Mouse (Mus musculus): ENCODE results near the gene Adamts7. TPM values are rescaled to one million over a fixed set of nuclear protein-coding genes. Genes with fewer than 3 reads are reported as not detected.

Adamts7 gene
- polyA plus RNA-seq, 1 experiment from 2014 or later = 3.2 TPM

DNA sequence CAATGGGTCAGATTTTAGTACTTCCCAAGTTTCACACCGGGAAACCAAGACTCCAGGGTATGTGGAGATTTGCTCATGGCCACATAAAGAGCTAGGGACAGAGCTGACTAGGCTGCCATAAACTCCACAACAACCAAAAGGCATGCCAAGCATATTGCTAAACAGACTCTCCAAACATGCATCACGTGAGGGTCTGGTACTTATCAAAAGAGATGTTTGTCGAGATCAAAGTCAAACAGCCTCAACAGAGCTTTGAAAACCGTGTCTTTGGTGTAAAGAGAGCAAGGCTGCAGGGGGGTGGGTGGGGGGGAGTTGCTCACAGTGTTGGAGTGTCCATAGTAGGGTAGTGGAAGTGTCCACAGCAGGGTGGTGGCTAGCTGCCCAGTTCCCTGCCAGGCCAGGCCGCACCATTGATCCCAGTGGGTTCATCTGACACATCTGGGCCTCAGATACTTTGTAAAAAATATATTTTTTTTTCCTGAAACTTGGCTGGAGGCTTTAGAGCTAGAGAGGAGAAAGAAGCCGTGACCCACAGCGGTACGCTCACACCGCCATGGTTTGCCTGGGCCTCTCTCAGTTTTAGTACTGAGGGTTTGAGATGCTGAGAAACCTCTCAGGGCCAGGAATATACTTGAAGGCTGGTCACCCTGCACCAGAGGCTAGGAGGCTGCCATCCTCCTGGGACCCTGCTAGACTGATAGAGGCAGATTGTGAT lies 26.7 kb upstream of the Adamts7 start:
- H3K9me3 ChIP-seq (ENCODE audit: control insufficient read depth, low read length) = no peaks in the 10 kb centered on the region
- 54% methylated on average over 9 of the region's 9 CpGs for WGBS
- no peak overlapping the region for H3K4me2 ChIP-seq (replicated peaks; ENCODE audit: low read depth)
- no peak overlapping the region for H3K27ac ChIP-seq (replicated peaks)
- no peak for DNase-seq (ENCODE audit: low spot score)
- H3K9ac ChIP-seq (ENCODE audit: low read length) = no peak overlapping the region
- ATAC-seq (ENCODE audit: low FRiP score, low TSS enrichment) = no peak
- no peak for TF ChIP-seq CTCF (IDR thresholded peaks at IDR 0.05; ENCODE audit: low read depth)
- no peak for TF ChIP-seq EP300 (optimal IDR thresholded peaks at IDR 0.05)
- no peaks in the 10 kb centered on the region for H3K4me1 ChIP-seq (replicated peaks; ENCODE audit: control insufficient read depth, insufficient read depth)
- H3K27me3 ChIP-seq (ENCODE audit: control insufficient read depth, insufficient read depth, low read length) = no peaks in the 10 kb centered on the region
- H3K4me3 ChIP-seq (ENCODE audit: low read depth, low read length) = no peak overlapping the region
- H3K36me3 ChIP-seq (ENCODE audit: control insufficient read depth, insufficient read depth, low read length) = no peaks in the 10 kb centered on the region

DNA sequence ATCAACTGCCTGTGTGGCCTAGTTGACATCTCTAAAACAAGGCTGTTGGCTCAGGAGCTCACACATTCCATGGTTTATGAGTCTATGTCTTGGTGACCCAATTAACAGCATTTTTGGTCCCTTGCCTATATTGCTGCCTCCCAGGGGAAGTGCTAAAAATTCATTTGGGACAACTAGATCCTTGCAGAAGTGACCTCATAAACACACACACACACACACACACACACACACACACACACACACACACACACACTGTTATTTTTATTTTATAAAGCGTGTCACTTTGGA lies 26.2 kb upstream of the Adamts7 start:
- Histone ChIP-seq H3K4me2 (replicated peaks; ENCODE audit: low read depth) (no peak overlapping the region), H3K9me3 (ENCODE audit: control insufficient read depth, low read length) (no peaks in the 10 kb centered on the region), H3K27me3 (ENCODE audit: control insufficient read depth, insufficient read depth, low read length) (no peaks in the 10 kb centered on the region), H3K4me3 (ENCODE audit: low read depth, low read length) (no peak overlapping the region), H3K27ac (replicated peaks) (no peak overlapping the region), H3K4me1 (replicated peaks; ENCODE audit: control insufficient read depth, insufficient read depth) (no peaks in the 10 kb centered on the region), H3K36me3 (ENCODE audit: control insufficient read depth, insufficient read depth, low read length) (no peaks in the 10 kb centered on the region), H3K9ac (ENCODE audit: low read length) (no peak overlapping the region)
- DNase-seq (ENCODE audit: low spot score) = no peak
- WGBS = 100% methylated on average over 1 of the region's 1 CpGs
- TF ChIP-seq CTCF (IDR thresholded peaks at IDR 0.05; ENCODE audit: low read depth) (no peak), EP300 (optimal IDR thresholded peaks at IDR 0.05) (no peak)
- ATAC-seq (ENCODE audit: low FRiP score, low TSS enrichment) = no peak

DNA sequence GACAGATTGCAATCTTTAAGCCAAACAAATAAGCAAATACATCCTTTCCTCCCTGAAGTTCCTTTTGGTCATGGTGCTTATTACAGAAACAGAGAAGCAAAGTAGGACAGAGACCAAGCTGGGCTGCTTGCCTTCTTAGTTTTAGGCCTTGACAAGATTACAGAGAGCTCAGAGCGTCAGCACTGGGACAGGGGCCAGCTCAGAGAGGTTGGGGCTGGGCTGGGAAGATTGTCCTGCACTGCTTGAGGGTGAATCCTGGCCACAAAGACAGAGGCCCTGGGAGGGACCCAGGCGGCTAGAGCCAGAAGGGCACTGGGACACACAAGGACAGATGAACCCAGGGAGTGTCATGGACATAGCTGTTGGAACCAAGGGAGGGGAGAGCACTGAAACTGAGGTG lies 17.1 kb upstream of the Adamts7 start:
- H3K4me2 ChIP-seq (replicated peaks; ENCODE audit: low read depth) = no peak overlapping the region
- no peak overlapping the region for H3K4me3 ChIP-seq (ENCODE audit: low read depth, low read length)
- DNase-seq (ENCODE audit: low spot score) = no peak
- H3K27me3 ChIP-seq (ENCODE audit: control insufficient read depth, insufficient read depth, low read length) = no peaks in the 10 kb centered on the region
- H3K36me3 ChIP-seq (ENCODE audit: control insufficient read depth, insufficient read depth, low read length) = no peaks in the 10 kb centered on the region
- H3K9ac ChIP-seq (ENCODE audit: low read length) = no peak overlapping the region
- H3K9me3 ChIP-seq (ENCODE audit: control insufficient read depth, low read length) = no peaks in the 10 kb centered on the region
- peak; percentile 59; the same call in 1 of the 2 replicates for ATAC-seq (ENCODE audit: low FRiP score, low TSS enrichment)
- H3K27ac ChIP-seq (replicated peaks) = no peak overlapping the region
- TF ChIP-seq EP300 (optimal IDR thresholded peaks at IDR 0.05) = no peak
- no peak for TF ChIP-seq CTCF (IDR thresholded peaks at IDR 0.05; ENCODE audit: low read depth)
- no peaks in the 10 kb centered on the region for H3K4me1 ChIP-seq (replicated peaks; ENCODE audit: control insufficient read depth, insufficient read depth)
- 42% methylated on average over 2 of the region's 2 CpGs for WGBS

DNA sequence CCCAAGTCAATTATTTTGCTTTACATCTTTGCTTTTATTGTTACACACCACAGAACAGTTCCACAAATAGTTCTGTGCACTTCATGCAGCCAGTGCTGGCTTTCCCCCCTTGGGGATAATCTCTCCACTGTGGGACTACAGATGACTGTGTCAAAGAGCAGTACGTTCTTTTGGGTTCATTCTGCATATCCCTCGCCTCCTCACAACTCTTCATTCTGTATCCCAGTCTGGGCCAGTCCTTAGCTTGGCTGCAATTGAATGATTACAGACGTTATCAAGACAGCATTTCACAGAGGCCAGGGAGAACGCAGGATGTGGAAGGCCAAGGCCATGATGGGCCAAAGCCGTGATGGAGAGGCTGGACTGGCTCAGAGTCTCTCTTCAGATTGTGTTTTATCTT lies 16.0 kb upstream of the Adamts7 start:
- Histone ChIP-seq H3K9ac (ENCODE audit: low read length) (no peak overlapping the region), H3K36me3 (ENCODE audit: control insufficient read depth, insufficient read depth, low read length) (no peaks in the 10 kb centered on the region), H3K27me3 (ENCODE audit: control insufficient read depth, insufficient read depth, low read length) (no peaks in the 10 kb centered on the region), H3K4me1 (replicated peaks; ENCODE audit: control insufficient read depth, insufficient read depth) (no peaks in the 10 kb centered on the region), H3K4me2 (replicated peaks; ENCODE audit: low read depth) (no peak overlapping the region), H3K9me3 (ENCODE audit: control insufficient read depth, low read length) (no peaks in the 10 kb centered on the region), H3K27ac (replicated peaks) (no peak overlapping the region), H3K4me3 (ENCODE audit: low read depth, low read length) (no peak overlapping the region)
- DNase-seq (ENCODE audit: low spot score) (no peak), ATAC-seq (ENCODE audit: low FRiP score, low TSS enrichment) (no peak)
- TF ChIP-seq EP300 (optimal IDR thresholded peaks at IDR 0.05) (no peak), CTCF (IDR thresholded peaks at IDR 0.05; ENCODE audit: low read depth) (no peak)
- 61% methylated on average over 5 of the region's 5 CpGs for WGBS

DNA sequence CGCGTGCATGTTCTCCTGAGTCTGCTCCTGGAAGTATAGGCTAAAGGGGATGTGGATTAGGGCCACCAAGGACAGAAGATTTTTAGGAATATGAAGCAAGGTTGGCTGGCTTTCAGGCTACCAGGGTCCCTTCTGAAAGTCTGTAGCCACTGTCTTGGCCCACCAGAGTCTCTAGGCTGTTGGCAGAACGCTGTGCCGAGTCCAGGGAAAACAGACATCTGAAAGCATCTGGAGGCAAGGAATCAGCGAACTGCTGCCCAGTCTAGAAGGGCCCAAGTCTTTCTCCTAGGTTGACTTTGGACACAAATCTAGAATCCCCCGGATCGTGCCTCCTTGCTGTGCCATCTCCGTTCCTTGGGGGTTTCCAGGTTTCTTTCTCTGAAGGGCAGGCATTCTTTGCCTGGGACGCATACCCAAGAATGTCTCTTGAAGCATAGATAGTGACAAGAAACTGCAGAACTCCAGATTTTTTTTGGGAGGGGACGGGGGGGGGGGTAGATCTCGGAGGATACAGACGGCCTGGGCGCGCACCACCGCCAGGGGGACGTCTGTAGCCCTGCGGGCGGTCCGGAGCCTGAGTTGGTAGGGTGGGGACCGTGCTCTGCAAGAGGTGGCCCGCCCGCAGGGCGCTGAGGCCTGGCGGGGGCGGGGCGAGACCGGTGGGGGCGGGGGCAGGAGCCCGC lies 485 bp upstream of the Adamts7 start:
- 10% methylated on average over 22 of the region's 29 CpGs for WGBS
- Histone ChIP-seq H3K27ac (replicated peaks) (0 out of 2 replicates have a peak overlapping the region, but pooled peaks have one; percentile 49), H3K27me3 (ENCODE audit: control insufficient read depth, insufficient read depth, low read length) (no peaks in the 10 kb centered on the region), H3K4me2 (replicated peaks; ENCODE audit: low read depth) (peak overlapping the region; percentile 98), H3K36me3 (ENCODE audit: control insufficient read depth, insufficient read depth, low read length) (no peaks in the 10 kb centered on the region), H3K9me3 (ENCODE audit: control insufficient read depth, low read length) (no peaks in the 10 kb centered on the region), H3K4me1 (replicated peaks; ENCODE audit: control insufficient read depth, insufficient read depth) (no peaks in the 10 kb centered on the region), H3K4me3 (ENCODE audit: low read depth, low read length) (peak overlapping the region; percentile 63), H3K9ac (ENCODE audit: low read length) (peak overlapping the region; percentile 71)
- DNase-seq (ENCODE audit: low spot score) (peak; percentile 70), ATAC-seq (ENCODE audit: low FRiP score, low TSS enrichment) (peak; percentile 89)
- no peak for TF ChIP-seq EP300 (optimal IDR thresholded peaks at IDR 0.05)
- TF ChIP-seq CTCF (IDR thresholded peaks at IDR 0.05; ENCODE audit: low read depth) = peak; percentile 72

DNA sequence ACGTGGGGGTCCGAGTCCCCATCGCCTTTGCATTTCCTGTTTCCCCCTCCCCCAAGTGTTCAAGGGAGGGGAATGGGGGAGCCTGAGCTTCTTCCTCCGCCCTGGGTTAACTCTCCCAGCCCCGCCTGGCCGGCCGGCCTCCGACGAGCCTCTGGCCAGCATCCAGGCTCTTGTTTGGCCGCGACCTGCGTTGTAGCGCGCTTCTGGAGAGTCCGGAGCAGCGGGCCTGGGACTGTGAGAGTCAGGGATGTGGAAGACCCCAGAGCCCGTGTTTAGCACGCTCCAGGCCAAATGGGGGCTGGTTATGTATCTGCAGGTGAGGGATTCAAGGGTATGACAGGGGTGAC lies 853 bp downstream of the Adamts7 start:
- Histone ChIP-seq H3K27me3 (ENCODE audit: control insufficient read depth, insufficient read depth, low read length) (no peaks in the 10 kb centered on the region), H3K9ac (ENCODE audit: low read length) (peak overlapping the region; percentile 71), H3K9me3 (ENCODE audit: control insufficient read depth, low read length) (no peaks in the 10 kb centered on the region), H3K27ac (replicated peaks) (peak overlapping the region; percentile 35; the same call in 1 of the 2 replicates), H3K4me3 (ENCODE audit: low read depth, low read length) (peak overlapping the region; percentile 63), H3K4me1 (replicated peaks; ENCODE audit: control insufficient read depth, insufficient read depth) (no peaks in the 10 kb centered on the region), H3K4me2 (replicated peaks; ENCODE audit: low read depth) (peak overlapping the region; percentile 98), H3K36me3 (ENCODE audit: control insufficient read depth, insufficient read depth, low read length) (no peaks in the 10 kb centered on the region)
- WGBS = 3% methylated on average over 18 of the region's 18 CpGs
- TF ChIP-seq CTCF (IDR thresholded peaks at IDR 0.05; ENCODE audit: low read depth) (no peak), EP300 (optimal IDR thresholded peaks at IDR 0.05) (no peak)
- peak; percentile 47 for DNase-seq (ENCODE audit: low spot score)
- peak; percentile 51 for ATAC-seq (ENCODE audit: low FRiP score, low TSS enrichment)
